Mouse (Mus musculus) adrenal gland, adult (tissue): ENCODE measurements at regions not wholly inside any gene's neighbourhood (a gene's known extent, or its start where the extent isn't known, plus 50 kb on each side); places are given as distances from the start of the nearest gene placed in this dataset.
A peak's percentile ranks its signal among the peaks of the same experiment; 100 is the strongest.
"Not testable (repeated sequence)": the region's sequence is repeated elsewhere in the genome, so short reads cannot be mapped to it uniquely, and the experiment has no call there.

Experiments
- DNase-seq, 2 experiments: peaks; one replicate each; pipeline ENCODE4 v3.0.0; 2022 to 2023; ENCODE audit warnings: low spot score in 1 of 2; ENCODE audit not compliant: inconsistent age in 2 of 2

- peak in 1 of 2 experiments; percentile 44 for DNase-seq
These were observed 189.2 kb upstream of the Rapgef5 start for GRCm38 (mm10) chr12:117327086-117327485.

DNA sequence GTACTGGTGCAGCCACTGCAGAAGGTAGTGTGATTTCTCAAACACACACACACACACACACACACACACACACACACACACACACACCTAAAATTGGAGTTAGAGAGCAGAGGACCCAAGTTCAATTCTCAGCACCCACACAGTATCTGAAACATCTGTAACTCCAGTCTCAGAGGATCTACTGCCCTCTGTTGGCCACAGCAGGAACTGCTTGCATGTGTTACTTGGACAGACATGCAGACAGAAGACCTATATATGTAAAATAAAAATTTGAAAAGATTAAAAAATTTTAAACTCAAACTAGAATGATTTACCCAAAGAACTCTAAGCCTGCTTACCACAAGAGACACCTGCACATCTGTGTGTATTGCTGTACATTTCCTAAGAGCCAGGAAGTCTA, 185.9 kb upstream of the Rapgef5 start:
- no peak for DNase-seq

DNA sequence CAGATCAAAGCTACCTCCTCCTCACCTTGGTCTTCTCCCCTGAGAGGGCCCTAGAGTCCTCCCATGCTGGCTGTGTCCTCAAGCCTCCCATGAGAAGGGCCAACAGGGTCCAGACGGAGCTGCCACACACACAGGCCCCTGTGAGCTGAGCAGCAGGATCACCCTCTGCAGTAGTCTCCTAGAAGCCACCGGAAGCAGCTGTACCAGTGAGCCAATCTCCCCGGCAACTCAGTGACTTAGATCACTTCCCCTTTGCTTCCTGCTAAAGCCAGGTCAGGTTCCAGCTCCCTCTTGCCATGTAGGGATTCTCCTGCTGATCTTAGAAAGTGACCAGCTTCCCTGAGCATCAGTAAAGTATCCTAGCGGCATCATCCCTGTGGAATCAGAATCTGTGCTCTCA, 179.4 kb upstream of the Rapgef5 start:
- DNase-seq, result no peak

GRCm38 (mm10) chr12:117342321-117342720, 174.0 kb upstream of the Rapgef5 start:
- no peak for DNase-seq

GRCm38 (mm10) chr12:117343121-117343520, 173.2 kb upstream of the Rapgef5 start:
- no peak for DNase-seq

DNA sequence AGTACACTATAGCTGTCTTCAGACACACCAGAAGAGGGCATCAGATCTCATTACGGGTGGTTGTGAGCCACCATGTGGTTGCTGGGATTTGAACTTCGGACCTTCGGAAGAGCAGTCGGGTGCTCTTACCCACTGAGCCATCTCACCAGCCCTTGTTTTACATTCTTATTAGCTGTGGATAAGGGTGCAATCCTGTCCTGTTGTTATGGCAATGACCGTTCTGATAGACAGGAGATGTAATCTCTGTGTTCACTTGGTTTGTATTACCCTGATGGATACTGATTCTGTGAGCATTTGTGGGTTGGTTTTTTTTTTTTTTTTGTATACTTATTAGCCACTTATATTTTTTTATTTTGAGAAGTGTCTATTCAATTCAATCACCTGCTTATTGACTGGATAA, 172.7 kb upstream of the Rapgef5 start:
- not testable (repeated sequence) for DNase-seq

GRCm38 (mm10) chr12:117344266-117345087, 171.8 kb upstream of the Rapgef5 start:
- no peak for DNase-seq

DNA sequence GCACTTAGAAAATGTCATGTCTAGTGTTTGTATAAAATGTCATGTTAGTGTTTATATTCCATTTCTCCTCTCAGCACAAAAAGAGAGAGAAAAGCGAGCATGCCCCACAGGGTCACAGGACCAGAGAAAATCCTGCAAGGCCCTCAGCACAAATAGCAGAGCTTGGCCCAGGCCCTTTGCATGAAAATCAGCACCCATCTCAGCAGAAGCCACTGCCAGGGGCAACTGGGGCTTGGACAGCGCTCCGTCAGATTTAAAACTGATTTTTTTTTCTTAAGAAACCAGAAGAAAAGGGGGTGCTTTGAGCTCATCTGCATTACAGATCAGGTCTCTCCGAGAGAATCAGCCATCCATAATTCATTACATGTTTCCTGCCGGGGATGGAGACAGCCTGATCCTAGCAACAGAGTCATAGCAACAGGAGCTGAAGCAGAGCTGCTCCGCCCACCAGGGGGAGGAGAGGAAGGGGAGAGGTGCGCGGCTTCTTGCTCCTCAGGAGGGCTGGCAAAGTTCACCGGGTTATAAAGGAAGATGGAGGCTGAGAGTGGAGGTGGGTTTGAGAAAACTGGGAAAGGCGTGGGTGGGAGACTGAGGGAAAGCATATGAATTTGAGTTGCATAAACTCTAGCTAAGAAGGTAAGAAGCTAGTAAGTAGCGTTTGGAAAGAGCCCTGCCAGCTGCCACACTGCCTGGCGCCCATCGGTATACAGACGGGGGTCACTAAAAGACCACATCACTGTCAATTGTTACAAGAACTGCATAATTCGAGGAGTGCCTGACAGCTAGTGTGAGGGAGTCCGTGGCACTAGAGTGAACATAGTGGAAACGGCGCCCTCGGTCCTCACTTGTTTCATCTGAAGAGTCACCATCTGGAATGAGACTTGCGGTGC, 170.9 kb upstream of the Rapgef5 start:
- DNase-seq, result no peak

DNA sequence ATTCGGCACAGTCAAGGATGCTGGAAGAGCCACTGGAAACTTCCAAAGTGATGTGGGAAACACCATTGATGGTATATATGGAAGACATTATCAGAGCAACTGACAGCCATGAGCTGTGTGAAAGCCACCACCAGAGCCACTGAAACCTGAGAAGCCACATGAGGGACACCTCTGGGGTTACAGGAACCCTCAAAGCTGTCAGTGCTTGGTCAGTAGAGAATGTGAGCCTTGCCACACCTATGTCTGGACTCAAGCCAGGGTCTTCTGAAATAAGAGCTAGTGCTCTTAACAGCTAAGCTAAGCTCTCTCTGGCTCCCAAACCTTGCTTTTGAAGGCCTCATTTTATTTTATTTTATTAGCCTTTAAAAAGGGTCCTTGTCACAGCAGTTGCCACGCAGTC, 170.2 kb upstream of the Rapgef5 start:
- DNase-seq, result no peak

DNA sequence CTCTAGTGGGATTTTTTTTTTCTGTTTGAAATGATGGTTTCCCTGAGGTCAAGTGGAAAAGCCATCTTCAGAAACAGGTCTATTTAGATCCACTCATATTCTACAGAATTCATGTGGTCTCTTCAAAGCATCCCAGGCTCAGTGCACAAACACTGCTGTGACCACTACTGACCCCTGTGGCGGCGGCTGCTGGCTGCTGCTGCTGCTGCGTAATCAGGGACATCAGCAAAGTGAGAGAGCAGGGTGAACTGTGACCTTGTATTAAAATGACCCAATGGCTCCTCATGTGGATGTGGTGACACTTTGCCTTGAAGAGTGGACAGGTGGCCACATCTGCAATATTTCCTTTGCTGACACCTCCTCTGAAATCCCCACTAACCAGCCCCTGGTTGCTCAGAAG, 169.1 kb upstream of the Rapgef5 start:
- no peak for DNase-seq

DNA sequence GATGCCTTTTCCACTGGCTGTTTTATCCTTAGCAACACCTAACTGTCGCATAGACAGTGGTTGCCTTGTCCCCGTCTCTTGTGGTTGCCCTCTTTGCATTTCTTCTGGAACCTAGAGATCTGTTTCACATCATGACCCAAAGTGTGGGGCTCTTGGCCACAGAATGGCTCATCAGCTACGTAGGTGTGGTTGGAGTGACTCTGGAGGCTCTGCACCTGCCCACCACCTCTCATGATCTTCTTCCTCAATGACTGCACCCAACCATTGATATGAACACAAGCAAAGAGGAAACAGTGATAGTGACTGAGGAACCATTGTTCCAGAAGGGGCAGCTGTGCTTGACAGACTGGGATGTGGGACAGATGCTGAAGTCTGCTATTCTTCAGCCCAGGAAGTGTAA, 167.8 kb upstream of the Rapgef5 start:
- DNase-seq, result no peak

DNA sequence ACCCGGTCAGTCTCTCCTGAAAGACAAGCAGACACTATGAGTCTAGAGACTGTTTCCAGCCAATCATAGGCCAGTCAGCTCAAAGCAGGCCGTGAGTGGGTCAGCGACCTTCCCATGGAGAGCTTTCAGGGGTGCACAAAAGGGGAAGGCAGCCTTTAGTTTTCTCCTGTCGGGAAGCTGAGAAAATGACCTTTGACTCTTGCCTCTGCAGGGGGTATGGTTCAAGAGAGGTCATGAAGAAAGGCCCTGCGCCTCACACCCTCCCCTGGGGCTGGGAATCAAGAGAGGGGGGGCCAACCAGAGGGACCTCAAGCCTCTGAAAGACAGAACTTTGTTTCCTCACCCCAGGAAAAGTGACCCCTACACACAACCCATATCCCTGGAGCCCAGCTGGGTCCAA, 164.4 kb upstream of the Rapgef5 start:
- no peak for DNase-seq

GRCm38 (mm10) chr12:117352511-117352910, 163.8 kb upstream of the Rapgef5 start:
- no peak for DNase-seq

- peak; percentile 31 to 71 for DNase-seq
These were observed 163.3 kb upstream of the Rapgef5 start for GRCm38 (mm10) chr12:117352938-117353337.

GRCm38 (mm10) chr12:117357811-117358210, 158.5 kb upstream of the Rapgef5 start:
- DNase-seq, result no peak

DNA sequence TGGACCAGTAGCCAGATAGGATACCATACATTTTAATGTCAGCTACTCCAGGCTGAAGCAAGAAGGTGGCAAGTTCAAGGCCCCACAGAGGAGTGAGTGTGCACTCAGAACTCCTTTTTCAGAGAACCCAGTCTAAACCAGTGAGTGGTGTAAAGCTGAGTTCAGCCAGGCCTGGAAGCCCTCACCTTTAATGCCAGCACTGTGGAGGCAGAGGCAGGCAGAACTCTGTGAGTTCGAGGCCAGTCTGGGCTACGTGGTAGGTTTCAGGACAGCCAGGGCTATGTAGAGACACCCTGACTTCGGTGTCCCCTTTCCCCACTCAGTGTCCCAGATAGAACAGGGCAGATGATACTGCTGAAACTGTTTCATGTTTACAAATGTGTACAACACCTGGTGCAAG, 157.4 kb upstream of the Rapgef5 start:
- no peak for DNase-seq

- no peak for DNase-seq
These were observed 156.1 kb upstream of the Rapgef5 start for GRCm38 (mm10) chr12:117360215-117360614.

DNA sequence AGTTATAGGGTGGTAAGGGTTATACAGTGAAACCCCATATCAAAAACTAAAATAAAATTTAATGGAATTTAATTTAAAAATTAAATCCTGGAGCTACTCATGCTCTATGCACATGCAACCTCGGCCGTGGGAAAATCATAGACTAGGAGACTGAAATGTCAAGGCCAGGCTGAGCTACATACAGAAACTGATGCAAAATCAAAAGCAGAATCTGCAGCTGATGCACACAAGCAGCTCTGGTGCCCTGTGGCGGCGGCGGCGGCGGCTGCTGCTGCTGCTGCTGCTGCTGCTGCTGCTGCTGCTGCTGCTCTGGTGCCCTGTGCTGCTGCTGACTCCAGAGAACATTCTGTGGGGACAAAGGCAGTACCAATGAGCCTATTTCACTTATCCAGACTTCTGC, 154.5 kb upstream of the Rapgef5 start:
- DNase-seq, result peak; percentile 26 to 63

DNA sequence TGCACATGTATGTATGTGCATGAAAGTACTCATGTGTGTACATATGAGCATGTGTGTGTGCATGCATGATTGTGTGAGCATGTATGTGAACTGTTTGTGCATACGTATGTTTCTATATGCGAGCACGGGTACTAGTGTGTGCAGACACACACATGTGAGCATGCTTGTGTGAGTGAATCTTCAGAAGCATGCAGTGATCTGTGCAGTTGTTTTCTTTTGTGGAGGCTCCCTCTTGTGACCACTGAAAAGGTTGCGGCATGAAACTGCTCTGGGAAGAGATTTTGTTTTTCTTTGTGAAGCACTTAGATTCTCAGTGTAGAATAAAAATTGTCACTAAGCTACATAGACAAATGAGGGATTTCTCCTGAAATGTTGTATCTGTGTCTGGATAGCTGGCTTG, 152.8 kb upstream of the Rapgef5 start:
- DNase-seq, result not testable (repeated sequence)

- no peak for DNase-seq
These were observed 151.1 kb upstream of the Rapgef5 start for GRCm38 (mm10) chr12:117365181-117365580.

GRCm38 (mm10) chr12:117365876-117366275, 150.4 kb upstream of the Rapgef5 start:
- DNase-seq, result no peak

GRCm38 (mm10) chr12:117378297-117378887, 137.9 kb upstream of the Rapgef5 start:
- DNase-seq, result no peak
